In genomic region chr9:102692564-102693475, GRCm38 (mm10) we compare ENCODE assay signal across 9 mouse cellular contexts. TPM values are rescaled to one million over a fixed set of nuclear protein-coding genes. Genes with fewer than 3 reads are reported as not detected.
A peak's percentile ranks its signal among the peaks of the same experiment; 100 is the strongest.
DNase-seq lines count a peak whose midpoint lies in the region; ATAC-seq and TF ChIP-seq lines count a peak whose summit lies in the region.
"Had no signal": no experiment of that assay in that cellular context is flagged by ENCODE, and none has a peak within 500 bp of the region (broad histone marks: within the 10 kb centered on the region; RNA-seq: fewer than 3 reads in every experiment).

No protein-coding gene starts in this region.

- no peaks in the 10 kb centered on the region for H3K9me3 ChIP-seq in lung, embryonic 14.5 days (ENCODE audit: low read depth, low read length)
- H3K9me3 ChIP-seq in embryonic facial prominence, embryonic 10.5 days: no peaks in the 10 kb centered on the region
- no peaks in the 10 kb centered on the region for H3K9me3 ChIP-seq in heart, embryonic 10.5 days

- peak; percentile 66 for DNase-seq in lung, embryonic 14.5 days
- no peak for DNase-seq in lung, postnatal 25 days (ENCODE audit: low spot score)
- peak; percentile 42 for DNase-seq in embryonic facial prominence, embryonic 10.5 days (ENCODE audit: low spot score)
- no peak for DNase-seq in heart, embryonic 10.5 days (ENCODE audit: low spot score)
- DNase-seq in lung, postnatal 36 days: peak; percentile 26
- no peak for DNase-seq in thymus, postnatal 10 days (ENCODE audit: low spot score in 2 of 2)
- DNase-seq: kidney, adult 8-10 months had no signal

- H3K27ac ChIP-seq in lung, embryonic 14.5 days (ENCODE audit: low read depth): no peak overlapping the region
- peak overlapping the region; percentile 69 for H3K27ac ChIP-seq in embryonic facial prominence, embryonic 10.5 days (replicated peaks)
- 0 out of 2 replicates have a peak overlapping the region, but pooled peaks have one; percentile 38 for H3K27ac ChIP-seq in heart, embryonic 10.5 days

- 33% methylated on average over 9 of the region's 9 CpGs for WGBS in lung, embryonic 14.5 days
- 41% methylated on average over 9 of the region's 9 CpGs for WGBS in embryonic facial prominence, embryonic 10.5 days
- WGBS in heart, embryonic 10.5 days: 47% methylated on average over 9 of the region's 9 CpGs

- H3K36me3 ChIP-seq in lung, embryonic 14.5 days (ENCODE audit: insufficient read depth): no peaks in the 10 kb centered on the region
- no peaks in the 10 kb centered on the region for H3K36me3 ChIP-seq in embryonic facial prominence, embryonic 10.5 days (replicated peaks)
- H3K36me3 ChIP-seq in heart, embryonic 10.5 days: no peaks in the 10 kb centered on the region

- no peaks in the 10 kb centered on the region for H3K27me3 ChIP-seq in lung, embryonic 14.5 days (ENCODE audit: insufficient read depth, low read length)
- peaks cover 48% of the 10 kb centered on the region for H3K27me3 ChIP-seq in embryonic facial prominence, embryonic 10.5 days (replicated peaks; ENCODE audit: low read depth, poor library complexity, severe bottlenecking)
- peaks cover 32% of the 10 kb centered on the region for H3K27me3 ChIP-seq in heart, embryonic 10.5 days (ENCODE audit: insufficient read depth, poor library complexity, severe bottlenecking)

- H3K4me2 ChIP-seq in lung, embryonic 14.5 days: no peak overlapping the region

- H3K4me1 ChIP-seq in lung, embryonic 14.5 days (ENCODE audit: insufficient read depth): peaks cover 17% of the 10 kb centered on the region
- peaks cover 55% of the 10 kb centered on the region for H3K4me1 ChIP-seq in embryonic facial prominence, embryonic 10.5 days
- H3K4me1 ChIP-seq in heart, embryonic 10.5 days: peaks cover 42% of the 10 kb centered on the region

- peak; percentile 33 for ATAC-seq in lung, embryonic 14.5 days (ENCODE audit: insufficient read depth)
- ATAC-seq in megakaryocyte, adult 5-6 weeks (ENCODE audit: poor library complexity, severe bottlenecking): no peak
- ATAC-seq: activated CD4-positive, CD25-positive, alpha-beta regulatory T cell, adult 4 months had no signal

- no peak for TF ChIP-seq CTCF in lung, embryonic 14.5 days (IDR thresholded peaks at IDR 0.05; ENCODE audit: low read depth)

- no peak overlapping the region for H3K4me3 ChIP-seq in lung, embryonic 14.5 days (ENCODE audit: low read depth, low read length)
- no peak overlapping the region for H3K4me3 ChIP-seq in embryonic facial prominence, embryonic 10.5 days
- H3K4me3 ChIP-seq in heart, embryonic 10.5 days: no peak overlapping the region

- no peak overlapping the region for H3K9ac ChIP-seq in lung, embryonic 14.5 days

RNA-seq across cellular contexts. Expression of gene Amotl2, which starts 23.7 kb away (rescaled TPM):
- 40.3 and 49.4 TPM in 2 replicates for polyA plus RNA-seq in lung, embryonic 14.5 days (2014; fragmentation: Nextera tagmentation; extraction: Ambion mirVana)
- polyA plus RNA-seq in embryonic facial prominence, embryonic 10.5 days (2016; fragmentation: Nextera tagmentation; extraction: Ambion mirVana): 61.4 and 64.0 TPM in 2 replicates
- 52.5 and 54.8 TPM in 2 replicates for polyA plus RNA-seq in heart, embryonic 10.5 days (2016; fragmentation: Nextera tagmentation; extraction: Ambion mirVana)
- 1.3 and 1.7 TPM in 2 replicates for total RNA-seq in megakaryocyte, adult 5-6 weeks (2015)
- total RNA-seq in megakaryocyte, adult 5-6 weeks (2017): 1.1 and 2.8 TPM in 2 replicates
- polyA plus RNA-seq: activated CD4-positive, CD25-positive, alpha-beta regulatory T cell, adult 4 months had no signal

Comparison
In these comparisons a context has a peak if more than half of its experiments do, and no peak if none do; other contexts are left out.
1. DNase-seq: peak in lung, embryonic 14.5 days (single experiment), embryonic facial prominence, embryonic 10.5 days (single experiment) and lung, postnatal 36 days (single experiment); none in lung, postnatal 25 days (single experiment), heart, embryonic 10.5 days (single experiment) and thymus, postnatal 10 days (0 of 2).